Mouse (Mus musculus) cerebellum, postnatal 10 days (tissue): Measurements from ENCODE around the gene Ttc3.

Experiments used
- DNase-seq, 2 experiments: peaks; one replicate each; pipeline ENCODE4 v3.0.0; 2021; ENCODE audit warnings: mixed read lengths in 2 of 2

Gene Ttc3

DNA sequence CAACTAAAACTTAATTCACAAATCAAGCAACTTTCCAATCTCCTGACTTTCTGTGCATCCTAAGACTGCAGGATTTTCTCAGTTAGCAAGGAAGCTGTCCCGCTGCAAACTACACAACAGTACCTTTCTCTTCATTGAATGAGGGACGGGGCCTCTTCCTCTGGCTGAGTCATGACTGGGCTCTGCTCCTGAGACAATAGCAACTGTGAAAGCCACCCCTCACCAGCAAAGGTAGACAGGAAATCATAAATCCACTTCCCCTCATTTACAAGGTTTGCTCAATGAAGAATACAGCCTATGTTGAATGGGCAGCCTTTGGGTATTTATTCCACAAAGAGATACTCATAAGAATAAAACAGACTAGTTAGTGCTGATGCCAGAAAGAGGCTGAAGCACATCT, 139.6 kb downstream of the Ttc3 start:
- DNase-seq: no peak

DNA sequence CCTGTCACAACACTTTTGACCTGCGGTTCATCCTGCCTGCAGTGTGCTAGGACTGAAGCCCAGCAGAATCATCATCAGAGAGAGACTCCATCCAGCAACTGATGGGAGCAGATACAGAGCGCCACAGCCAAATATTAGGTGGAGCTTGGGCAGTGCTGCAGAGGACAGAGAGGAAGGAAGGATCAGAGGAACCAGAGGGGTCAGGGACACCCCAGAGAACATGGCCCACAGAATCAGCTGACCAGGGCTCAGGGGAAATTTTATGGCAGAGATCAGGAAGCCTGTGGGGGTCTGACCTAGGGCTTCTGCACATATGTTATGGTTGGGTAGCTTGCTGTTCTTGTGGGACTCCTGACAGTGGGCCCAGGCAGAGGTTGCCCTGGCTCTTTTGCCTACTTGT, 147.2 kb downstream of the Ttc3 start:
- no peak for DNase-seq
